Mouse (Mus musculus) liver, adult 2 months (tissue): ENCODE data around the gene Adam15.

Source experiments
- CTCF ChIP-seq: fragments of 200-500 bp; IDR thresholded peaks from 2 replicates; pipeline ENCODE4 v1.5.1; 2011; ENCODE audit warnings: low read depth, low read length, control low read depth
- POLR2A ChIP-seq: fragments of 200-500 bp; IDR thresholded peaks from 2 replicates; pipeline ENCODE4 v1.6.1; 2011; ENCODE audit warnings: low read length, control low read depth; ENCODE audit not compliant: insufficient read depth; ENCODE audit errors: extremely low read depth

- TF ChIP-seq CTCF (no peak), POLR2A (no peak)
Measured at GRCm38 (mm10) chr3:89300071-89300470, 49.7 kb downstream of the Adam15 start.
